Mouse (Mus musculus): ENCODE data around the gene Strbp.

GRCm38 (mm10) chr2:37549346-37550012 is 154.2 kb downstream of the Strbp start:
- TF ChIP-seq POLR2A (IDR thresholded peaks at IDR 0.05; ENCODE audit: insufficient read depth, low read length): no peak
- no peak for TF ChIP-seq EP300 (IDR thresholded peaks at IDR 0.05; ENCODE audit: insufficient read depth, low read depth, low read length)
